Mouse (Mus musculus): ENCODE data around the gene Ttll13.

DNA sequence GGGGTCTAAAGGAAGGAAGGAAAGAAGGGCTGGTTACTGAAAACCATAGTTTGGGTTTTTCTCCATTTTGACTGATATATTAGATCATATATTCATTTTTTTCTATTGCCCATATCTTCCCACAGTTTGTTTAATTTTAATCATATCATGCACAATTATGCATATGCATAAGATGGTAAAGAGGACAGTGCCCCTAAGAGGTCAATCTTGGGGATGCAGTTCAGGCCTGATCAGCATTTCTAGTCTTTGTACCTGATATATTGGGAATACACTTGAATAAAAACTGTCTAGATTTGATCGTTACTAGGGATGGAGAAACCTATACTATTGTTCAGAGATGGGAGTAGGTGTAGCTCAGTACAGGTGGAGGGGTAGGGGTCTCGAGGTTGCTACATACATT lies 34.8 kb downstream of the Ttll13 start:
- TF ChIP-seq CTCF (IDR thresholded peaks at IDR 0.05; ENCODE audit: low read depth, low read length): no peak
- TF ChIP-seq GATA1 (IDR thresholded peaks at IDR 0.05; ENCODE audit: borderline replicate concordance, low read length): no peak
- no peak for TF ChIP-seq GATA2 (IDR thresholded peaks at IDR 0.05; ENCODE audit: borderline replicate concordance, low read depth, low read length)
- TF ChIP-seq TAL1 (conservative IDR thresholded peaks at IDR 0.05; ENCODE audit: low read depth, low read length): no peak
- TF ChIP-seq POLR2AphosphoS5 (IDR thresholded peaks at IDR 0.05; ENCODE audit: insufficient replicate concordance, low read depth, low read length): no peak
